Mouse (Mus musculus) thymus, postnatal 0 days (tissue): ENCODE data around the gene Nemp1. TPM values are rescaled to one million over a fixed set of nuclear protein-coding genes. Genes with fewer than 3 reads are reported as not detected.
A peak's percentile ranks its signal among the peaks of the same experiment; 100 is the strongest.

Experiments
- DNase-seq: peaks from one replicate; pipeline ENCODE4 v3.0.0-alpha.2; 2015; ENCODE audit warnings: low spot score
- polyA plus RNA-seq: library from polyadenylated mRNA; unstranded; fragments of >200 nt; fragmentation: Nextera tagmentation; extraction: Ambion mirVana; gene quantifications from 2 replicates; pipeline ENCODE4 v1.2.1, GENCODE M21; 2015

Gene Nemp1
- polyA plus RNA-seq, 1 experiment from 2014 or later: 10.9 TPM

DNA sequence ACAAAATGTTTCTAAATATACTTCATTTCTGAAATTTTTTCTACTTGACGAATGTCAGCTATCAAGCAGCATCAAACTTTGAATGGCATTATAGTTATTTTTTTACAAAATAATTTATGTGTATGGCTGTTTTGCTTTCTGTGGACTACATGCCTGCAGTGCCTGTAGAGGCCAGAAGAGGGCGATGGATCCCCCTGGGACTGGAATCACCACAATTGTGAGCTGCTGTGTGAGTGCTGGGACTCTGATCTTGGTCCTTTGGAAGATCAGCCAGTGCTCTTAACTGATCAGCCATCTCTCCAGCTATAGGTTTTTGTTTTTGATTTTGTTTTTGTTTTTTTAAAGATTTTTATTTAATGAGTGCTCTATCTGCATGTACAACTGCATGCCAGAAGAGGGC, 4.6 kb downstream of the Nemp1 start:
- DNase-seq: peak; percentile 43

DNA sequence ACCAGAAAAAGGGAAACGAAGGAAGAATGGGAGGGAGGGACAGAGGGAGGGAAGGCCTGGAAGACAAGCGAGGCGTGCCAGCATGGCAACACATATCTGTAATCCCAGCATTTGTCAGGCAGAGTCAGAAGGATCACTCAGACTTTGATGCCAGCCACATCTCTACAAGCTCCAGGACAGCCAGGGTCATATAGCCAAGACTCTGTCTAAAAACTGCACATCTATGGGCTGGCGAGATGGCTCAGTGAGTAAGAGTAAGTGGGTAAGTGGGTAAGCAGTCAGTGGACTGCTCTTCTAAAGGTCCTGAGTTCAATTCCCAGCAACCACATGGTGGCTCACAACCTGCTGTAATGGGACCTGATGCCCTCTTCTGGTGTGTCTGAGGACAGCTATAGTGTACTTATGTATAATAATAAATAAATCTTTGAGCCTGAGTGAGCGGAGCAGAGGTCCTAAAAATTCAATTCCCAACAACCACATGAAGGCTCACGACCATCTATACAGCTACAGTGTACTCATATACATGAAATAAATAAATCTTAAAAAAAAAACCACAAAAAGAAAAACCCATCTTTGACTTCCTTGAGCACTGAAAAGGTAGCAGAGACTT, 7.5 kb downstream of the Nemp1 start:
- DNase-seq: no peak

DNA sequence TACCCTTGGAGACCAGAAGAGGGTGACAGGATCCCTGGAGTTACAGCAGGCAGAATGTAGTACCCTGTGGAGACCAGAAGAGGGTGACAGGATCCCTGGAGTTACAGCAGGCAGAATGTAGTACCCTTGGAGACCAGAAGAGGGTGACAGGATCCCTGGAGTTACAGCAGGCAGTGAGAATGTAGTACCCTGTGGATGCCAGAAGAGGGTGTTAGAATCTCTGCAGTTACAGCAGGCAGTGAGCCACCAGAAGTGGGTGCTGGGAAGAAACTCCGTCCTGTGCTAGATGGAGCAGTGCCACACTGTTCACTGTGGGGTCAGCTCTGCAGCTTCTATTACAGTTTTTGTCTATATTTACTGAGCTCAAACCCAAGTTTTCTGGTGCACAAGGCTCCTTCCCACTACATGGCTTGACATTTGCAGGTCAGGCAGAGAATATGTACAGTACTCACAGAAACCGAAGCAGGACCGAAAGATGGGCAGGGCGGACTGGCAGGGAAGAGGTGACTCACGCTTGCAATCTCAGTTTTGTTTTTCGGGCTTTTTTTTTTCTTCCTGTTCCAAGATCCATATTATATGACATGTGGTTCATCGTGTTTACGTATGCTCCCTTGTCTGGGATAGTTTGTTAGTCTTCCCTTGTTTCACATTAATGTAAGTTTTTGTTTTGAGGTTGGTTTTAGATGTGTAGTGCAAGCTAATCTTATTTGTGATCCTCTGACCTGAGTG, 8.3 kb downstream of the Nemp1 start:
- peak; percentile 74 for DNase-seq

DNA sequence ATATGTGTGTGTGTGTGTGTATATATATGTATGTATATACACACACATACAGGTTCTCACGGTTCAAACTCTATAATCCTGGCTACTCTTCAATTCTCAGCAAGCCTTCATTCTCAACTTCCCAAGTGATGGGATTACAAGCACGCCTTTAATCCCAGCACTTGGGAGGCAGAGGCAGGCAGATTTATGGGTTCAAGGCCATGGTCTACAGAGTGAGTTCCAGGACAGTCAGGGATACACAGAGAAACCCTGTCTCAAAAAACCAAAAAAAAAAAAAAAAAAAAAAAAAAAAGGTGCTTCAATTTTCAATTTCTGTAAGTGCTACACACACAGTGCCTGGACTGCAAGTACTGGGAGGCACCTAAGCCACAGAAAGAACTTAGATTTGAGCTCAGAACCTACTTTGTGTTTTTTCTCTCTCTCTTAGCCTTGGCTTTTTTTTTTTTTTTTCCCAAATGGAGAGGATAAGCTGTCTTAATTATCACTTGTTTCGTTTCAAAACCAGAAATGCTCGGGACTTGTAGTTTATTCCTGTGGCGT, 9.2 kb downstream of the Nemp1 start:
- no peak for DNase-seq

DNA sequence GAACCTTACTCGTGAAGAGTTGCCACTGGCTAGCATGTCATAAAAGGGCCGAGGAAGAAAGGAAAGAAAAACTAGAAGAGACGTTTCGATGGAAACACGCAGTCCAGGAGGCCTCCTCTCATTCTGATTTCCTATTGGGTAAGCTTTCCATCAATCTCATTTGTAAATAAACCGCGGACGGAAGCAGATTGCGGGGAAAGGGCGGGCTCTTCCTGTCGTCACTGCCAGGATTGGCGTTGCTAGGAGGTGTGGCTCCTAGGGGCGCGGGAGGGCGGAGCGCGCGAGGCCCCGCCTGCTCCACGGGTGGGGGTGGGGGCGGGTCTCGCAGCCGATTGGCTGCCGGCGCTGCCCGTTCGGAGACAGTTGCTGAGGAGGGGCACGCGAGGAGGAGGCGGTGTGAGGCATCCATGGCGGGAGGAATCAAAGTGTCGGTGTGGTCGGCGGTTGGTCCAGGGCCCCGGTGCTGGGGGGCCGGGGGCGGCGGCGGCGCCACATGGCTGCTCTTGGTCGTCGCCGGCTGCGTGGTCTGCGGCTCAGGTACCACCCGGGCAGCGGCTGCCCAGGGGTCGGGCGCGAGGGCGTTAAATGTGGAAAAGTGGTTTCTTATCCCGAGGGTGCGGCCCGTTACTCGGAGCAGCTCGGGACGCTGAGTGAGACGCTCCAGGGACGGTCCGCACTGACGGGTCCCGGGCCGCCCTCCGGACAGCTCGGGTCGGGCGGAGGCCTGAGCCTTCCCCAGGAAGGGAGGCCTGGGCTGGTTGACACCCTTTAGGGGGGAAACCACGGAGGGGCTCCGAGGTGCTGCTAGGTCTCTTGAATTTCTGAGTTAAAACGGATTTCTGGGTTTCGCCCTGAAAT, 10.2 kb downstream of the Nemp1 start:
- DNase-seq: peak; percentile 98

DNA sequence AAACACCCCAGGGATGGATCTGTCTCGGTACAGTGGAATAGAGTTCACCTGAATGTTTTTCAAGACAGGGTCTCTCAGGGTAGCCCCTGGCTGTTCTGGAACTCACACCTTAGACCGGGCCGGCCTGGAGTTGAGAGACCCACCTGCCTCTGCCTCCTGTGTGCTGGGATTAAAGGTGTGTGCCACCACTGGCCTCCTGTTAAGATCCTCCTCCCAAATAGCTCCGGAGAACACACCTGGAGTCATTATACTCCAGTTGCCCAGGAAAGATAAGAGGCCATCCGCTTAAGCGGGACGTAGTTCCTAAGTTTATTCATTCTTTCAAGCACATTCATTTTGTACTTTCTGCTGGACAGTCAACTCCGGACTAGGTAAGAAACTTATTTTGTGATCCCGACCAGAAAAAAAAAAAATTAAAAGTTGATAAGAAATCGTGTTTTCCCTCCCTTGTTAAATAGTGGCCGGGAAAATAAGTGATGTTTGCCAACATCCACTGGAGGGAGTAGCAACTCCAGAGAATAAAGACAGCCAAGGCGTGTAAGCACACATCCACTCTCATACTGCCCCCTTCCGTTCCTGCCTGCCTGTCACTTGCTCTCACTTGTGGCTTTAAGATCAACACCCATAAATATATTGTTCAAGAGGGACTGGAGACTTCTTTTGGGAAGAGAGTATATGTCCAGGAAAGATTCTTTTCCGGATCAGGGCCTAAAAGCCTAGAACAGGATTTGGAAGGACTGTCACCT, 11.1 kb downstream of the Nemp1 start:
- peak; percentile 83 for DNase-seq

DNA sequence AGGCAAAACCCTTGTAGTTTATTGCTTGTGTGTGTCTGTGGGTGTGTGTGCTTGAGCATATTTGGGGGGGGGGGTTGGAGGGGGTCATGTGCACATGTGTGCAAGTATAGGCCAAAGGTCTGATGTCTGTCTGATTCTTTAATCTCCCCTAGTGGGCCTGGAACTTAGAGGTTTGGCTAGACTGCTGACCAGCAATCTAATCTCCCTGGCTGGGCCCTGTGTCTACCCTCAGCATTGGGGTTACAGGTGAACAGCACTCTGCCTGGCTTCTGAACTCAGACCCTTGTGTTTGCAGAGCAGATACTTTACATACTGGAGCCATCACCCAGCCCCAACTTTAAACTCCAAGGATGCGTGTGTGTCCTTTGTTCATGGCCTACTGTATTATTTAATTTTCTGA, 12.5 kb downstream of the Nemp1 start:
- no peak for DNase-seq

DNA sequence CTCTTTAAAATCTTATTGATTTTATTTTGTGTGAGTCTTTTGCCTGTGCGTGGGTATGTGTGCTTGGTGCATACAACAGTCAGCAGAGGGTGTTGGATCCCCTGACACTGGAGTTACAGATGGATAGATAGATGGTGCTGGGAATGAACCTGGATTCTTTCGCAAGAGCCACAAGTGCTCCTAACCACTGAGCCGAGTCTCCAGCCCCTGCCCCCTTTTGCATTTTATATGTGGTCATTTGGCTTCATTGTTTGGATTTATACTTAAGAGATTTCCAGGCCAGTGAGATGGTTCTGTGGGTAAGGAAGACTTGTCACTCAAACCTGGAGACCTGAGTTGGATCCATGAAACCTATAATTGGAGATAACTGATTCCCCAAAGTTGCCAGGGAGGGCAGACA, 13.2 kb downstream of the Nemp1 start:
- no peak for DNase-seq

DNA sequence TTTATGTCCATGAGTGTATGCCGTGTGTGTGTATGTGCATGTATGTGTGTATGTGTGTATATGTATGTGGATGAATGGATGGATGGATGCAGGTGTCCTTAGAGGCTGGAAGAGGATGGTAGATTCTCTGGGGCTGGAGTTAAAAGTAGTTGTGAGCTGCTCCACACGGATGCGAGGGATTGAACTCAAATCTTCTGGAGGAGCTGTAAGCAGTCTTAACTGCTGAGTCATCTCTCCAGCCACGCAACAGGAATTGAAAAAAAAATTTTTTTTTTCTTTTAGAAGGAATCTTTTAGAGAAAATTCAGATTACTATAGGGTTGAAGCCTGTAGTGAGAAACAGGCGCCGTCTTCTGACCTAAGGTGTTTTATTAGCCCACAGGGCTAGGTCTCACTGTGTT, 16.2 kb downstream of the Nemp1 start:
- no peak for DNase-seq

DNA sequence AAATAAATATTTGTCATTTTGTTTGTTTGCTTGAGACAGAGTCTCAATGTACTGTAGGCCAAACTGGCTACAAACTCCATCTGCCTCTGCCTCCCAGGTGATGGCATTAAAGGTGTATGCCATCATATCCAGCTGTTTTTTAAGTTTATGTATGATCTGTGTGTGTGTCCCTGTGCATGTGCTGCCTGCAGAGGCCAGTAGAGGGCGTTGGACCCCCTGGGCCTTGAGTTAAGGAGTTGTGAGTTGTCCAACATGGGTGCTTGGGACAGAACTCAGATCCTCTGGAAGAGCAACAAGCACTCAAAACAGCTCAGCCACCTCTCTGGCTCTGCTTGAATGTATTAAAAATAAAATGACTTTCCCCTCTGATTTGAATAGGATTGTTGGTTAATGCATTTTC, 24.4 kb downstream of the Nemp1 start:
- DNase-seq: no peak

DNA sequence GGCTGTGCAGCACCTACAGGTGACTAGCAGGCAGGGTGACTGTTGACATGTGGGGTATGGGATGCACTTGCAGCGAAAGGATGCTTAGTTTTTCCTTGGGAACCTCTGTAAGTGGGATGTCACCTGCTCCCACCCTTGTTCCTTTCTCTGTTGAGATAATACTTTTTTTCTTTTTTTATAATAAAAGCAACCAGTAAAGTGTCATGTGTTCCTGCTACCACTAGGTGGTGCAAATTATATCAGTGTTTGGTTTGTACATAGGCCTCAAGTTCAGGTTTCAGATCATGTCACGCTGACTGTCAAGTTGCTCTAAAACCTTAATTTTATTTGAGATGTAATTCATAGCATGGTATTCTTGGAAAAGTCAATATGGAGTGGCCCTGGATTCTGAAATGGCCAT, 27.9 kb downstream of the Nemp1 start:
- DNase-seq: peak; percentile 38

DNA sequence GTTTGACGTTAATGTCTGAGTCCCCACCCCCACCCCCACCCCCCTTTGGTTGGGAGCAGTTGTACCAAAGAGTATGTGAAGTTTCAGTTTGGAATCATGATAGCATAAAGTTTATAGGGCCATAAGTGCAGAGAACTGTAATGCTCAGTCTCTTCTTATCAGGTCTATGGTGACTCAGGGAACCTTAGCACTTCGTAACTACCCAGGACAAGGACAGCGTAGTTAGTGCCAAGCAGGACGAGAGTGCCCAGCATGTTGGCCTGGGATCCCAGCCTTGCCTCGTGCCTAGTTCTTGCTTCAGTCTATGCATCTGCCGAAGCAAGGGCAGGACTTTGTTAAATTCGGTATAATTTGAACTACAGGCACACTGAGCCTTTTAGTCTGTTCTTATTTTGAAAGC, 29.1 kb downstream of the Nemp1 start:
- DNase-seq: no peak

DNA sequence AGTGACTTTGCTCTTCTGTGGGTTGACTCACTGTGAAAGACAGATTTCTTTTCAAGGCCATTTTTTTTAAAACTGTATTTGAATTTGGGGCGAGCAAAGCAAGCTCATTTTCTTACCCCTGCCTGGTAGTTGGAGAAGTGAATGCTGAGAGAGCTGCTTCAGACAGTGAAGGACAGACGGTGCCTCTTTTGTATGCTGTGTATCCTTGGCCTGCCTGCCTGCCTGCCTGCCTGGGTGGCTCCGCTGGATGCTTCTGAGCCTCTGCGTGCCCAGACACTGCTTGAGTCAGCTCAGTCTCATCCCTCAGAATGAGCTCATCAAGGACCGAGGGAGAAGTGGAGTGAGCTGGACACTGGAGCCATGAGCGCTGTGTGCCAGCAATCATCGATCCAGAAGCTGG, 32.3 kb downstream of the Nemp1 start:
- DNase-seq: no peak

DNA sequence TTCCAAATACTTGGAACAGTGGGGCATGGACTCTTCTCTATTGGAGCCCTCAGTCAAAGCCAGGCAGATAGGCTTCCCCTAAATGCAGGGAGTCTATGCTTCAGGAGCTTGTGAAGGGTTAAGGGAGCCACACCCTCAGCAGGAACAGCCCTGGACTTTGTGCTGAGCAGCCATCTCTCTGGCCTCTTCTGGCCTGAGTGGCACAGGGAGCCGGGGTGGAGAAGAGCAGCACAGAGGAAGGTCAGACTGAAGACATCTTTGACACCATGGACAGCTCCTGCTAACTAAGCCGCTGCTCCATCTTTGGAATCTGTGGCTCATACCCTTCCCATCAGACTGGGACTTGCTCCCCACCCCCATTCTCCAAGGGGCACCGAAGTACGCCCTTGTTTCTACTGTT, 36.6 kb downstream of the Nemp1 start:
- no peak for DNase-seq

DNA sequence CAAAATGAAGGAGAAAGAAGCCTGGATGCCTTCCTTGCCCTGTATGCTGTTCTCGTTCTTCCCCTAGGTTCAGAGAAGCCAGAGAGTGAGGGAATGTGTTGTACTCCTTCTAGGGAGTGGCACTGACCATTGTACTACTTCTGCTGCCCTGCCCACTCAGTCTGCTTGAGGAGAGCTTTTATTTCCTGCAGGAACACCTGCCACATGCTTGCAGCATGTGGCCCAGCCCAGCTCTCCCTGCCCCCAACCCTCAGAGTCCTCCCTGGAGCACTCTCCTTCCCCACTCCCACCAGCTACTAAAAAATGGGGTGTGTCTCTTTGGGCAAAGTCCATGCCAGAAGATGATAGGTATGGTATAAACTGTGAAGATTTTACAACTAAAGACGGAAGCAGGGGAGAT, 37.6 kb downstream of the Nemp1 start:
- no peak for DNase-seq

DNA sequence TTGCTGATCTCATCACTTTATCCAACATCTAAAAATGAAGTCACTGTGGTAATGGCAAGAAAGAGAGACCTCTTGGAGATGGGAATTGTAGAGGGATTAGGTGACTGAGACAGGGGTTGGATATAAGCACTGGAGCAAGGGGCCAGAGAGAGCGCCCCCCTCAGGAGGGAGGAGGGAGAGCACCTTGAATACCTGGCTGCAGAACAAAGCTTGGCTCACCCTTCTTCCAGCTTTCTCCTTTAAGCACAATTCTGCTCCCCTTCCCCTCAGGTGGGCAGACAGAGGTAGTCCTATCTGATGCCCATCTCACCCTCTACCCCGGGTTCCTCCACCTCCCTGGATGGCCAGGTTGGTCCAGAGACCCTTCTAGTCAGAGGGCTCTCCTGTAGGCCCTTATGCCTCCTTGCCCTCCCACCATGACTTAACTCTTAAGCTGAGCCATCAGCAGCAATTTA, 38.1 kb downstream of the Nemp1 start, which contains the start of gene Myo1a:
Myo1a (plus strand) TSS at position 405 of the 455 bp plus-strand sequence.
- no peak for DNase-seq

DNA sequence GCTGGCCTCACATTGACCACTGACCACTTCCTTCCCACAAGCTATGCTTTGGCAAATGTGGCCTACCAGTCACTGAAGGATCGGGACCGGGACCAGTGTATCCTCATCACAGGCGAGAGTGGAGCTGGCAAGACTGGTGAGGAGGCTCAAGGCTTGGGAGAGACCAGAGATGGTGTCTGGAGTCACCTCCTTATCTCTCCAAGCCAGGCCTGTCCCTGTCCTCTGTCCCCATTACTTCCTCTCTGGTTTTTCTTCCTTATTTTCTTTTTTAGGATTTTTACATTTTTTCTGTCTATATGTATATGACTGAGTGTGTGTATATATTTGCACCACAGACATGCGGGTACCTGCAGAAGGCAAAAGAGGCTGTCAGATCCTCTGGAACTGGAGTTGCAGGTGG, 39.1 kb downstream of the Nemp1 start:
- DNase-seq: no peak

DNA sequence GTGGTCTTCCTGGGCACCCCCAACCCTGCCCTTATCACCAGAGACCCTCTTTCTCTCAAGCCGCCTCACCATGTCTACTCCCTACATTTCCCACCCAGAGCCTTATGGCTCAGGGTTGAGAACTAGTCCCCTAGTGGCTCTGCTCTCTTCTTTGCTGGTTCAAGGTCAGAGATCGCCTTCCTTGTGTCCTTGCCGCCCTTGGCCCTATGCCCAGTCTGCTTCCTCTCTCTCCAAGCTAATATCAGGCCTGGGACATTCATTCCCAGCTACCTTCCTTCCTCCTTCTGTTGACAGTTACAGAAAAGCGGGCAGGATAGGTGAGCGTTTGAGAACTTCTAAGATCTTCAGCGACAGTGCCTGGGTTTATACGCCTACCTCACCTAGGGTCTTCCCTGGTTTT, 41.0 kb downstream of the Nemp1 start:
- DNase-seq: no peak

DNA sequence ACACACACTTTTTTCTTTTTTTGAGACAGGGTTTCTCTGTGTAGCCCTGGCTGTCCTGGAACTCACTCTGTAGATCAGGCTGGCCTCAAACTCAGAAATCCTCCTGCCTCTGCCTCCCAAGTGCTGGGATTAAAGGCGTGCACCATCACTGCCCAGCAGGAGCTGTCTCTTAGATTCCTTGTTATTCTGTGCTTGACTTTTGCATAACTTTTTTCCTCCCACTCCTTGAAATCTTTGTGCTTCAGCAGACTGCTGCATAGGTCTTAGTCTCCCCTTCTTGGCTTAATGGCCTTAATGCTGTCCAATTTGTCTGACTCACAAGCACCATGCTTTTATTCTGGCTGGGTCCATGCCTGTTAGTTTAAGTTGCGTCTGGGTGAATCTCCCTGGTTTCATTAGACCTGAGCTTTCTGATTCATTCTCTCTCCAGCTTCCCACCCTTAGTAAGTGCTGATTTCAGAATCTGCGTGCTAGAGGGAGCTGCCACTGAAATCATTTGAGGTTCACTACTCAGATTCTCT, 42.2 kb downstream of the Nemp1 start:
- DNase-seq: no peak

DNA sequence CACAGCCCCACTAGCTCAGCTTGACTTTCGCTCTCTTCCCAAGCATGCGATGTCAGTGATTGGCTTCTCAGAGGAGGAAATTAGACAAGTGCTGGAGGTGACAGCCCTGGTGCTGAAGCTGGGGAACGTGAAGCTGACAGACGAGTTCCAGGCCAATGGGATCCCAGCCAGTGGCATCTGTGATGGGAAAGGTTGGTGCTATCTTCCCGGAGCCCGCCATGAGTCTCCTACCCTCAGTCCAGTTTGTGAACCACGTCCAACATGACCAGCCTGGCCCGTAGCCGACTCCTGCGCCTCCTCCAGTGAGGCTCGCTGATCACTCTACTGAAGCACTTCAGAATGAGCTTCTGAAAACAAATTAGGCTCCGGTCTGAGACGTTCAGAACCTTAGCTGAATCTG, 43.6 kb downstream of the Nemp1 start:
- DNase-seq: no peak

DNA sequence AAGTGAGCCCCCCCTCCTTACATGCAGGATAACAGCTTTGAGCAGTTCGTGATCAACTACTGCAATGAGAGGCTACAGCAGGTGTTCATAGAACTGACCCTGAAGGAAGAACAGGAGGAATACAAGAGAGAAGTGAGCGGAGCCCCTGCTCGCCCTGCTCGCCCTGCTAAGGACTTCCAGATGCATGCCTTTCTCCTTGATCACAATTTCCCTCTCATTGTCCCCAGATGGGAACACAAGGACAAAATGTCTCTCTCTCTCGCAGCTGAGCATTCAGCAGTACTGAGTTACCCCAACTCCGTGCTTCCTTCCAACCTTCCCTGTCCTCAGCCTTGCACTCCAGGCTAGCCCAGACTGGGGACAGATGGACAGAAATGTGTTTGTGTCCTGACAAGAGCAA, 46.0 kb downstream of the Nemp1 start:
- DNase-seq: no peak
